ENCODE assay signal across 18 mouse cellular contexts in genomic region chr7:126456382-126457266, GRCm38 (mm10). TPM values are rescaled to one million over a fixed set of nuclear protein-coding genes. Genes with fewer than 3 reads are reported as not detected.
"Had no signal": no experiment of that assay in that cellular context is flagged by ENCODE, and none has a peak within 500 bp of the region (broad histone marks: within the 10 kb centered on the region; RNA-seq: fewer than 3 reads in every experiment).

No protein-coding gene starts in this region.

- DNase-seq: kidney, adult 11 months; kidney, adult 9 months; kidney, postnatal 36 days; liver; lung, adult 2 months; lung, postnatal 36 days; right cerebral cortex, postnatal 14 days; thymus, adult 2 months; thymus, postnatal 4 days had no signal

- ATAC-seq: lung, postnatal 0 days; midbrain, embryonic 15.5 days had no signal

- H3K4me3 ChIP-seq: layer of hippocampus, adult 2 months; limb, embryonic 12.5 days; liver, embryonic 15.5 days; midbrain, embryonic 15.5 days; neural tube, embryonic 13.5 days had no signal

- H3K27ac ChIP-seq: kidney, postnatal 0 days; layer of hippocampus, adult 2 months; limb, embryonic 12.5 days; liver, embryonic 15.5 days; midbrain, embryonic 15.5 days; neural tube, embryonic 13.5 days; stomach, postnatal 0 days had no signal

RNA-seq across cellular contexts. Expression of gene Cd19, which starts 41.9 kb away (rescaled TPM):
- total RNA-seq: layer of hippocampus, adult 2 months; left cerebral cortex, postnatal 36 days had no signal
